Mouse (Mus musculus) neural tube, embryonic 12.5 days (tissue): Measurements from ENCODE around the gene Rhov. TPM values are rescaled to one million over a fixed set of nuclear protein-coding genes. Genes with fewer than 3 reads are reported as not detected.
A peak's percentile ranks its signal among the peaks of the same experiment; 100 is the strongest.

Source experiments
- ATAC-seq: fragments of 200-750 bp; cut with Nextera tagmentation; 2 replicates; pipeline ENCODE4 v1.8.0; 2017; ENCODE audit warnings: low read depth, mild to moderate bottlenecking, moderate TSS enrichment, moderate library complexity; ENCODE audit not compliant: low FRiP score
- H3K27ac ChIP-seq: fragments of 300-500 bp; sonication (generic); 2 replicates; pipeline ENCODE4 v1.5.1; 2016
- H3K27me3 ChIP-seq: fragments of 300-500 bp; sonication (generic); replicated peaks from 2 replicates; pipeline ENCODE4 v1.6.1; 2016; ENCODE audit warnings: mild to moderate bottlenecking
- H3K36me3 ChIP-seq: fragments of 300-500 bp; sonication (generic); 2 replicates; pipeline ENCODE4 v1.6.1; 2016; ENCODE audit warnings: mild to moderate bottlenecking
- H3K4me1 ChIP-seq: fragments of 300-500 bp; sonication (generic); 2 replicates; pipeline ENCODE4 v1.6.1; 2016
- H3K4me2 ChIP-seq: fragments of 300-500 bp; sonication (generic); replicated peaks from 2 replicates; pipeline ENCODE4 v1.6.1; 2016; ENCODE audit warnings: mild to moderate bottlenecking
- H3K4me3 ChIP-seq: fragments of 300-500 bp; sonication (generic); 2 replicates; pipeline ENCODE4 v1.5.1; 2016
- H3K9ac ChIP-seq: fragments of 300-500 bp; sonication (generic); 2 replicates; pipeline ENCODE4 v1.6.1; 2016; ENCODE audit warnings: mild to moderate bottlenecking
- H3K9me3 ChIP-seq: fragments of 300-500 bp; sonication (generic); 2 replicates; pipeline ENCODE4 v1.6.1; 2016; ENCODE audit warnings: mild to moderate bottlenecking
- WGBS: fragments of 180-500 bp; shearing (Covaris S2); methylation state at CpG from one replicate; pipeline ENCODE4 v1.1.7; 2016; 5-methylcytosine and 5-hydroxymethylcytosine counted together
- polyA plus RNA-seq: library from polyadenylated mRNA; unstranded; fragments of >200 nt; fragmentation: Nextera tagmentation; extraction: Ambion mirVana; gene quantifications from 2 replicates; pipeline ENCODE4 v1.2.1, GENCODE M21; 2016

Rhov gene
- polyA plus RNA-seq, 1 experiment from 2014 or later, result 8.4 TPM

DNA sequence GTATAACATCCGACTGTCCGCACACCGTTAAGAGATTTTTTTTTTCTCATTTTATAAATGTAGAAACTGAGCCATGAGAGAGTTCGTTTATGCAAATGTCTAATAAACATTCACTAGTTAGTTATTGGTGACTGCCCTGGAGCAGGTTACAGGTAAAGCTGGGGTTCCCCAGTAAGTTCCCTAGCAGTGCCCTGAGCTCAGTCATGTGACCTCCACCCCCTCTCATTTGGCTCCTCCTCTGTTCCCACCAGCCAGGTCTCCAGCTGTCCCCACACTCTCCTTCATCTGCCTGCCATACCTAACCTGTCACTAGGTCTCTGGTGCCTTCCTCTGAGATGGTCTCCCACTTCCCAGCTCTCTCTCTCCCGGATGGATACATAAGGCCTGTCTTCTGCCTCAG, 16.3 kb upstream of the Rhov start:
- H3K27me3 ChIP-seq, result no peaks in the 10 kb centered on the region
- no peaks in the 10 kb centered on the region for H3K9me3 ChIP-seq
- no peak overlapping the region for H3K27ac ChIP-seq
- H3K4me3 ChIP-seq, result no peak overlapping the region
- peaks cover 13% of the 10 kb centered on the region for H3K36me3 ChIP-seq
- H3K4me2 ChIP-seq, result no peak overlapping the region
- H3K9ac ChIP-seq, result no peak overlapping the region
- no peak for ATAC-seq
- WGBS, result 89% methylated on average over 5 of the region's 5 CpGs
- H3K4me1 ChIP-seq, result peaks cover 12% of the 10 kb centered on the region

- Histone ChIP-seq H3K4me1 (no peaks in the 10 kb centered on the region), H3K4me2 (no peak overlapping the region), H3K4me3 (no peak overlapping the region), H3K9ac (no peak overlapping the region), H3K36me3 (no peaks in the 10 kb centered on the region), H3K27me3 (no peaks in the 10 kb centered on the region), H3K9me3 (no peaks in the 10 kb centered on the region), H3K27ac (no peak overlapping the region)
- no peak for ATAC-seq
- 88% methylated on average over 7 of the region's 7 CpGs for WGBS
These were observed 11.0 kb upstream of the Rhov start for GRCm38 (mm10) chr2:119281899-119282565.

GRCm38 (mm10) chr2:119277810-119278209, 6.7 kb upstream of the Rhov start:
- no peak overlapping the region for H3K4me3 ChIP-seq
- H3K36me3 ChIP-seq, result no peaks in the 10 kb centered on the region
- no peak overlapping the region for H3K4me2 ChIP-seq
- no peak overlapping the region for H3K9ac ChIP-seq
- H3K4me1 ChIP-seq, result no peaks in the 10 kb centered on the region
- no peak overlapping the region for H3K27ac ChIP-seq
- 88% methylated on average over 23 of the region's 23 CpGs for WGBS
- no peak for ATAC-seq
- H3K27me3 ChIP-seq, result no peaks in the 10 kb centered on the region
- no peaks in the 10 kb centered on the region for H3K9me3 ChIP-seq

DNA sequence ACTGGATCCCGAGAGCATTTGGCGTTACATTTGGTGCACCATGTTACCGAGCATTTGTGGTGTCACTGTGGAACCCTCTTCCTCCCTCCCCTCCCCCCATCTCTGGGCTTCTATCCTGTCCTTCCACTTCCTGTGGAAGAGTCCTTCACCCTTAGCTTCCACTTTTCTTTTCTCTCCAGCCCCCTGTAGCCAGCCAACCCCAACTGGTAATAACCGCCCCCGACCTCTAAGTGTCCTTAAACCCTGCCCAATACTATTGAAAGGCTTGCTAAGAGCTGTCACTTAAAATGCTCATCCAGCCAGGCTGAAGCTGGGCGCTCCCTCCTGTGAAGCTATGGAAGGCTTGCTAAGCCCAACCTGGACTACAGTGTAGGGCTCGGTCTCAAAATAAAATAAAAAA, 5.9 kb upstream of the Rhov start:
- Histone ChIP-seq H3K4me2 (no peak overlapping the region), H3K27me3 (no peaks in the 10 kb centered on the region), H3K4me3 (no peak overlapping the region), H3K27ac (no peak overlapping the region), H3K36me3 (no peaks in the 10 kb centered on the region), H3K9me3 (no peaks in the 10 kb centered on the region), H3K9ac (no peak overlapping the region), H3K4me1 (no peaks in the 10 kb centered on the region)
- ATAC-seq, result no peak
- WGBS, result 85% methylated on average over 7 of the region's 7 CpGs

- Histone ChIP-seq H3K4me1 (0 out of 2 replicates have a peak, but pooled peaks cover 3% of the 10 kb centered on the region), H3K27ac (no peak overlapping the region), H3K36me3 (no peaks in the 10 kb centered on the region), H3K4me2 (no peak overlapping the region), H3K4me3 (no peak overlapping the region), H3K9me3 (no peaks in the 10 kb centered on the region), H3K9ac (no peak overlapping the region), H3K27me3 (peaks cover 12% of the 10 kb centered on the region)
- 82% methylated on average over 1 of the region's 1 CpGs for WGBS
- ATAC-seq, result no peak
These were observed 3.1 kb upstream of the Rhov start for GRCm38 (mm10) chr2:119274126-119274525.

DNA sequence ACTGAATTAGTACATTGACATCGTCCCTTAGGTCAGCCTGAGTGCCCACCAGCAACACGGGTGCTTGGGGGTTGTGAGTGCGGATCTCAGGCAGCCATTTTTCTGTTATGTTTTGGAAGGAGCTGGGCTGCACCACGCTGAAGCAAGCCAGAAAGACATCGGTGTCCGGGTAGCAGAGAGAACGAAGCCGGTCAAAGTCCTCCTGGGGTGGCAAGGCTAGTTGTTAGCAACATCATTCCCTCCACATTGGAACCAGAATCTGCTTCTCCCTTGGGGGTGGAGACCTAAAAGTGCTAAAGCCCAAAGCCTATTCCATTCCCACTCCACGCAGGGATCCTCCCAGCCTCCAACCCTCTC, 808 bp downstream of the Rhov start:
- peak overlapping the region; percentile 67 for H3K4me3 ChIP-seq
- H3K27ac ChIP-seq, result no peak overlapping the region
- no peaks in the 10 kb centered on the region for H3K36me3 ChIP-seq
- H3K9me3 ChIP-seq, result no peaks in the 10 kb centered on the region
- H3K27me3 ChIP-seq, result peaks cover 16% of the 10 kb centered on the region
- ATAC-seq, result no peak
- no peak overlapping the region for H3K9ac ChIP-seq
- peak overlapping the region; percentile 94 for H3K4me2 ChIP-seq
- H3K4me1 ChIP-seq, result 0 out of 2 replicates have a peak, but pooled peaks cover 3% of the 10 kb centered on the region
- 48% methylated on average over 9 of the region's 9 CpGs for WGBS

- Histone ChIP-seq H3K4me2 (no peak overlapping the region), H3K9me3 (no peaks in the 10 kb centered on the region), H3K4me1 (no peaks in the 10 kb centered on the region), H3K27me3 (peaks cover 4% of the 10 kb centered on the region; the same call in 1 of the 2 replicates), H3K4me3 (no peak overlapping the region), H3K36me3 (no peaks in the 10 kb centered on the region), H3K27ac (no peak overlapping the region), H3K9ac (no peak overlapping the region)
- WGBS, result 76% methylated on average over 5 of the region's 5 CpGs
- ATAC-seq, result no peak
These were observed 7.3 kb downstream of the Rhov start for GRCm38 (mm10) chr2:119263813-119264212.

DNA sequence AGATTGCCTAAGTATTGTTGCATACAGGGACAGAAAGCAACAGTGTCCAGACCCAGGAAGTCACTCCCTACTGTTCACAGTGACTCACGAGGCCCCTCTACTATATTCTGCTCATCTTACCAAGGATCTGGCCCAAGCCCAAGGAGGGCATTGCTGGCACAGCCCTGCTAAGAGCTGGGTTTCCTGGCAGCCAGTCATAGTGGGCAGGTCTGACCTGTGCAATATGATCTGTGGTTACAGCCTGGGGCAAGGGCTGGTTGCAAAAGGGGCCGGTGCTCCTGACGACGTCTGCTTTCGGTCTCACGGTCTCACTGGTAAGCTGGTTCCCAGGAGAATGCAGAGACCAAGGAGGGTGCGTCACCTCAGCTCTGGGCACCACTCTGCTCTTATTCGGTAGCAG, 8.1 kb downstream of the Rhov start:
- WGBS, result 47% methylated on average over 8 of the region's 8 CpGs
- ATAC-seq, result no peak
- no peak overlapping the region for H3K9ac ChIP-seq

GRCm38 (mm10) chr2:119261326-119261725, 9.7 kb downstream of the Rhov start:
- 73% methylated on average over 2 of the region's 2 CpGs for WGBS

More for the DNA sequence above, 8.1 kb downstream of the Rhov start:
- Histone ChIP-seq H3K9me3 (no peaks in the 10 kb centered on the region), H3K36me3 (no peaks in the 10 kb centered on the region), H3K4me1 (no peaks in the 10 kb centered on the region), H3K27me3 (no peaks in the 10 kb centered on the region; the same call in 1 of the 2 replicates), H3K4me3 (no peak overlapping the region), H3K4me2 (no peak overlapping the region), H3K27ac (no peak overlapping the region)

GRCm38 (mm10) chr2:119260518-119260917, 10.6 kb downstream of the Rhov start:
- Histone ChIP-seq H3K36me3 (no peaks in the 10 kb centered on the region), H3K9ac (no peak overlapping the region), H3K4me1 (no peaks in the 10 kb centered on the region), H3K9me3 (no peaks in the 10 kb centered on the region), H3K27me3 (no peaks in the 10 kb centered on the region), H3K4me2 (no peak overlapping the region), H3K4me3 (no peak overlapping the region), H3K27ac (no peak overlapping the region)
- ATAC-seq, result no peak
- WGBS, result 68% methylated on average over 1 of the region's 1 CpGs

More at GRCm38 (mm10) chr2:119261326-119261725, 9.7 kb downstream of the Rhov start:
- Histone ChIP-seq H3K36me3 (no peaks in the 10 kb centered on the region), H3K27ac (no peak overlapping the region), H3K4me3 (no peak overlapping the region), H3K9ac (no peak overlapping the region), H3K27me3 (no peaks in the 10 kb centered on the region), H3K9me3 (no peaks in the 10 kb centered on the region), H3K4me1 (no peaks in the 10 kb centered on the region), H3K4me2 (no peak overlapping the region)
- ATAC-seq, result no peak

DNA sequence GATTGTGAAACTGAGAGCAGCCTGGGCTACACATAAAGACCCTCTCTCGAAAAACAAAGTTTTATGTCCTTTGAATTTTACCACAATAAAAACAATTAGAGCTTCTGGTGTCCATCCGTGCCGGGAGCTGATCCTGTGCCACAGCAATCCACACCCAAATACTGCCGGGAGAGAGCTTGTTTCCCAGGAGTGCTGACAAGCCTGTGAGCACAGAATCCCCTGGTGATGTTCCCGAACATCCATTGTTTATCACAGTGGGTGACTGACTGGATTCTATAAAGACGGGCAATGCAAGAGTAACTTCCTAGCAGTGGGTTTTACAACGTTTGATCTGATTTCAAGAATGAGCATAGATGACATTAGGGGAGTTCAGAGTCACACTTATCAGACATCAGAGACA, 16.1 kb downstream of the Rhov start:
- 0 out of 2 replicates have a peak, but pooled peaks cover 3% of the 10 kb centered on the region for H3K27me3 ChIP-seq
- H3K9me3 ChIP-seq, result no peaks in the 10 kb centered on the region
- ATAC-seq, result no peak
- no peak overlapping the region for H3K9ac ChIP-seq
- no peaks in the 10 kb centered on the region for H3K36me3 ChIP-seq
- no peaks in the 10 kb centered on the region for H3K4me1 ChIP-seq
- H3K27ac ChIP-seq, result no peak overlapping the region
- H3K4me3 ChIP-seq, result no peak overlapping the region
- H3K4me2 ChIP-seq, result no peak overlapping the region
- WGBS, result 11% methylated on average over 7 of the region's 7 CpGs

DNA sequence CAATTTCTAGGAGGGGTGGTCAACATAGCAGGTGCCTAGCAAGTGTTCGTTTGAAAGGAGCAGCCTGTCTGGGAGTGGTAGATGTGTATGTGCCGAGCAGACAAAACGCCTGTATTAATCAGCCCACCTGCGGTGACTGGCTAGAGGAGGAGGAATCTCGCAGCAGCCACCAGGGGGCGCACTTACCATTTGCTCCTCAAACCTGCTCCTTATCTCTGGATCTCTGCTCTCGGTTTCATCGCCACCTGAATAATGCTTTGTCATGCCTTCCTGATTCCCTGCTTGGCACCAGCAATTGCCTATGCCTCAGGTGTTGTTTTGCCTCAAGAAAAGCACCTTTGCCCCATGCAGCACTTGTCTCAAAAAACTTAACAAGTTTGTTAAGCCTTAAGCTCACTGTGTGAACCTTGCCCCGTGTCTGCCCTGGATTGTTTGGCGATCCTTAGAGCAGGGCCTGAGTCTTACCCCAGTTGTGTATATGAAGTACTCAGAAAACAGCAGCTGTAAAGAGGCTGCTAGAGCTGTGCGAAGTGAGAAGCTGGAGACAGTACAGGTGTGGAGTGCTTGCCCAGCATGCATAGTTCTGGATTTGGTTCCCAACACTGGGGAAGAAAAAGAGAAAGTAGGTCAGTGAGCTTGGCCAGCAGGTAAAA, 20.1 kb downstream of the Rhov start:
- H3K4me1 ChIP-seq, result no peaks in the 10 kb centered on the region
- no peak overlapping the region for H3K4me3 ChIP-seq
- no peak overlapping the region for H3K27ac ChIP-seq
- 16% methylated on average over 11 of the region's 11 CpGs for WGBS
- peak overlapping the region; percentile 36; the same call in 1 of the 2 replicates for H3K4me2 ChIP-seq
- peak; percentile 65; the same call in 1 of the 2 replicates for ATAC-seq
- H3K36me3 ChIP-seq, result no peaks in the 10 kb centered on the region
- 0 out of 2 replicates have a peak, but pooled peaks cover 4% of the 10 kb centered on the region for H3K27me3 ChIP-seq
- H3K9ac ChIP-seq, result no peak overlapping the region
- no peaks in the 10 kb centered on the region for H3K9me3 ChIP-seq
